Mouse (Mus musculus): Measurements from ENCODE around the gene Agbl5.

DNA sequence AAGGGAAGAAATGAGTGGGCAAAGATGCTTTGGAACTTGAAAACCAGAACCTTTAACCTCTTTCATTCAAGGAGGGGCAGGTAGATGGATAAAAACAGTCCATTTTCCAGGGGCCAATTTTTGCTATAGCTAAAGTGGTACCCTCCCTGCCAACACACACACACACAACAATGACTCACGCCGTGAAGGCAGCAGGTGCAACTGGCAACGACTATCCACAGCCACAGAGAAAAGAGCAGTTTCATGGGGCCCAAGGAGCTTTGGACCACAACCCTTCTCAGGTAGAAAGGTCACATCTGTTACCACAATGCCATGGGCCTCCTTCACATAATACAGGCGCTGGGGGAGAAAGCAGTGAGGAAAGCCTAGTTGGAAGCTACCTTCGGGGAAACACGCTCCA, 67.3 kb downstream of the Agbl5 start:
- TF ChIP-seq CTCF (IDR thresholded peaks at IDR 0.05; ENCODE audit: low read depth, low read length) (no peak), POLR2A (IDR thresholded peaks at IDR 0.05; ENCODE audit: borderline replicate concordance, low read depth, low read length) (no peak)
